Mouse (Mus musculus) heart, embryonic 11.5 days (tissue): ENCODE results near the gene Tnfsf18. TPM values are rescaled to one million over a fixed set of nuclear protein-coding genes. Genes with fewer than 3 reads are reported as not detected.

Source experiments
- ATAC-seq: fragments of 200-750 bp; cut with Nextera tagmentation; replicated peaks from 2 replicates; pipeline ENCODE4 v1.8.0; 2017; ENCODE audit warnings: moderate library complexity; ENCODE audit not compliant: insufficient number of reproducible peaks, low FRiP score, low TSS enrichment
- H3K27ac ChIP-seq: fragments of 300-500 bp; sonication (generic); 2 replicates; pipeline ENCODE4 v1.5.1; 2014; ENCODE audit warnings: mild to moderate bottlenecking, low read depth, low read length
- H3K27me3 ChIP-seq: fragments of 300-500 bp; sonication (generic); 2 replicates; pipeline ENCODE4 v1.6.1; 2014; ENCODE audit warnings: mild to moderate bottlenecking, low read length, mixed read lengths; ENCODE audit not compliant: control insufficient read depth, insufficient read depth
- H3K36me3 ChIP-seq: fragments of 300-500 bp; sonication (generic); 2 replicates; pipeline ENCODE4 v1.6.1; 2014; ENCODE audit warnings: mild to moderate bottlenecking, low read length, moderate library complexity, mixed read lengths; ENCODE audit not compliant: control insufficient read depth, insufficient read depth
- H3K4me1 ChIP-seq: fragments of 300-500 bp; sonication (generic); 2 replicates; pipeline ENCODE4 v1.6.1; 2014; ENCODE audit warnings: low read length; ENCODE audit not compliant: control insufficient read depth, insufficient read depth
- H3K4me2 ChIP-seq: fragments of 300-500 bp; sonication (generic); 2 replicates; pipeline ENCODE4 v1.6.1; 2014; ENCODE audit warnings: mild to moderate bottlenecking, moderate library complexity
- H3K4me3 ChIP-seq: fragments of 300-500 bp; sonication (generic); 2 replicates; pipeline ENCODE4 v1.5.1; 2014; ENCODE audit warnings: low read depth, low read length
- H3K9ac ChIP-seq: fragments of 300-500 bp; sonication (generic); 2 replicates; pipeline ENCODE4 v1.6.1; 2014; ENCODE audit warnings: mild to moderate bottlenecking, low read depth, low read length, moderate library complexity
- H3K9me3 ChIP-seq: fragments of 300-500 bp; sonication (generic); replicated peaks from 2 replicates; pipeline ENCODE4 v1.6.1; 2016; ENCODE audit warnings: low read length; ENCODE audit not compliant: control insufficient read depth
- WGBS: fragments of 180-500 bp; shearing (Covaris S2); extraction: QIAGEN DNeasy Blood & Tissue Kit; methylation state at CpG from one replicate; pipeline ENCODE4 v1.1.7; 2014; ENCODE audit not compliant: insufficient replicate concordance; 5-methylcytosine and 5-hydroxymethylcytosine counted together
- polyA plus RNA-seq: library from polyadenylated mRNA; unstranded; fragments of >200 nt; fragmentation: Nextera tagmentation; extraction: Ambion mirVana; gene quantifications from 2 replicates; pipeline ENCODE4 v1.2.1, GENCODE M21; 2014

The Tnfsf18 gene
- polyA plus RNA-seq, 1 experiment from 2014 or later: 0.11 TPM

- no peaks in the 10 kb centered on the region for H3K27me3 ChIP-seq
- H3K9ac ChIP-seq: no peak overlapping the region
- no peaks in the 10 kb centered on the region for H3K36me3 ChIP-seq
- H3K4me3 ChIP-seq: no peak overlapping the region
- no peaks in the 10 kb centered on the region for H3K4me1 ChIP-seq
- H3K27ac ChIP-seq: no peak overlapping the region
- no peak overlapping the region for H3K4me2 ChIP-seq
- no peak for ATAC-seq
- H3K9me3 ChIP-seq: no peaks in the 10 kb centered on the region
- 63% methylated on average over 1 of the region's 1 CpGs for WGBS
These were observed 33.7 kb downstream of the Tnfsf18 start for GRCm38 (mm10) chr1:161528173-161528572.

GRCm38 (mm10) chr1:161550596-161551095, 56.2 kb downstream of the Tnfsf18 start:
- no peak for ATAC-seq
- 60% methylated on average over 5 of the region's 5 CpGs for WGBS
- H3K9me3 ChIP-seq: no peaks in the 10 kb centered on the region
- H3K27me3 ChIP-seq: no peaks in the 10 kb centered on the region
- no peaks in the 10 kb centered on the region for H3K36me3 ChIP-seq
- no peak overlapping the region for H3K4me3 ChIP-seq
- no peak overlapping the region for H3K4me2 ChIP-seq
- H3K27ac ChIP-seq: no peak overlapping the region
- no peak overlapping the region for H3K9ac ChIP-seq
- no peaks in the 10 kb centered on the region for H3K4me1 ChIP-seq

GRCm38 (mm10) chr1:161552098-161552497, 57.6 kb downstream of the Tnfsf18 start:
- no peak for ATAC-seq
- H3K9ac ChIP-seq: no peak overlapping the region
- H3K4me2 ChIP-seq: no peak overlapping the region
- H3K27me3 ChIP-seq: no peaks in the 10 kb centered on the region
- 77% methylated on average over 2 of the region's 2 CpGs for WGBS
- H3K36me3 ChIP-seq: no peaks in the 10 kb centered on the region
- no peaks in the 10 kb centered on the region for H3K9me3 ChIP-seq
- H3K27ac ChIP-seq: no peak overlapping the region
- no peaks in the 10 kb centered on the region for H3K4me1 ChIP-seq
- no peak overlapping the region for H3K4me3 ChIP-seq

Other genes with a start within 250 kb of the Tnfsf18 start
- gene Prdx6, start 243.4 kb upstream of the Tnfsf18 start, polyA plus RNA-seq: 446 and 456 TPM in 2 replicates
- not detected in 2 replicates for gene Tnfsf4, start 99.2 kb upstream of the Tnfsf18 start, polyA plus RNA-seq